Mouse (Mus musculus) retina, embryonic 14.5 days (tissue): ENCODE measurements around the gene Actrt2.

ENCODE experiments used
- DNase-seq: peaks from one replicate; pipeline ENCODE4 v3.0.0-alpha.2; 2015; ENCODE audit warnings: low spot score

Gene Actrt2

DNA sequence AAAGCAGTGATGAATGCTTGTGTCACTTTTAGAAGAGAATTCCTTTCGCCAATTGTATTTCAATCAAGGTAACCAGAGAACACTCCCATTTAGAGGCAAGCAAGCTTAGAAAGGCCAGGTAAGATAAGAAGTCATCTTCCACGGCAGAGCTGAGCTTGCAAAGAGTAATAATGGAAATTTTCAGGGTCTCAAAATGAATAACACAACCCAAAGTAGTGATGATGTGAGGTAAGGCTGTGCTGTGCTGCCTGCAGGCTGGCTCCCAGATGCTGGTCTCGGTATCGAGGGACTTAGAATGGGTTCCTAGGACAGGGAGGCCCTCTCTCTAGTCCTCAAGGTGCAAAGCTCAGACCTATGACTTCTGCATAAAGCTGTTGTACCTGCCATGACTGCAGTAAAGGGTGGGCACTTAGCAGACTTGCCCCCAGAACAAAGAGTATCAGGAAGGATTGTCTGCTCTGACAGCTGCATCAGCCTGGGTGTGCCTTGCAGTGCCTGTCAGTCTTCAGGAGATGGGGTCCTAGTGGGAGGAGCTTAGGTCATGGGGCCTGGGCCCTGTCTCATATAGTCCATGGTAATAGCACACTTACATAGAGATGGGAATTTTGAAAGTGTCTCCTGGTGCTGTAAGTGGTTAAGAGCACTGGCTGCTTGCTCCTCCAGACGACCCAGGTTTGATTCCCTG lies 15.5 kb upstream of the Actrt2 start:
- DNase-seq, result no peak

DNA sequence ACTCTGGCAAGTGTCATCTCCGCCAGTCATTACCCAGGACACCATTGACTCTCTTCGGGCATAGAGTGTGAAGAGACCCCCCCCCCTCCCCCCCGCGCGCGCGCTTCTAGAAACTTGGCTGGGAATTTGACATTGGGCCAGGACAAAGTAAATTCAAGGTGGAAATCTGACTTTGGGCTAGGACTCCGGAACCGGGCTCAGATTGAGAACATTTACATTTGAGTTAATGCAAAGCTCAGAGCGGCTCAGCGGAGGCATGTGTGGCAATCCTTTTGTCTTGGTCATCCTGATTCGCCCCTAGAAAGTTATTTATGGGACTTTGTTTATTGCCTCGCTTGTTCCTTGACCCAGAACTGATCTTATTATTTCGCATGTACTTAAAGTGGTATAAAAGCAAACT lies 14.6 kb upstream of the Actrt2 start:
- DNase-seq, result no peak

DNA sequence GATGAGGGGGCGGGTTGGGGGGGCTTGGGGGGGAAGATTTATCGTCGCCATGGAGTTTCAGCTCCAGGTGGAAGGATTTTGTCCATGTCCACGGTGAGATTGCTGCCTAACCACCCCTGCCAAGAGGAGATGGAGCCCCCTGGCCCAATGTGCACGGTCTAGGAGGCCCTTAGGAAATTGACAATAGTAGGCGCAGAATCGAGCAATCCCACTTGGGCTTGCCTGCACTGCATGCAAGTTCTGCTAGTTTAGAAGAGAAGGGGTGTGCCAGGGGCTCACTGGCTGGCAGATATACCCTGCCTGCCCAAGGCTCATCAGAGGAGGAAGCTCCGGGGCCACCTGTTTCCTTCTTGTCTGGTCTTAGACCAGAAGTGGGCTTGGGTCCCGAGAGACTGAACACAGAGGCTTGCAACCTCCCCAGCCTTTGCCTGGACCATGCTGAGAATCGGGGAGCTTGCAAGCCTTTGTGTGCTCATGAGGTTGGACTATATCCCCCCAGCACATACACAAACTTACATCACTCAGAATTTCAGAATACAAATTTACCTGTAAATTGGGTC lies 7.9 kb upstream of the Actrt2 start:
- DNase-seq, result no peak

DNA sequence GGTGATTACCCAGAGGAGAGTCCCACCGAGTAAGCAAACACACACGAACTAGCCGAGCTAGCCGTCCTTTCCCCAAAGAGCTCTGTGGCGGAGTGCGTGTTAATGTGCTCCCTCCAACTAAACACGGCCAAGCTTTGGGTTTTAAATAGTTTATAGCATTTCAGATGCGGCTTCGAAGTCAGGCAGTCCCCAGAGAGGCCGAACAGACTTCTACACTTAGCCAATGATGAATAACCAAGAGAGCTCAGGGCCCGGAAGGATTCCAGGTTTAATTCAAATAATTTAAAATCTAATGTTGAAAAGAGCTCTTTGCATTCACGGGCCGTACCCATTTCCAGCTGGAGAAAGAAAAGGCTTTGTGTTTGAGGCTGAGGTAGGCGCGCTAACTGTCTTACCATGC lies 7.3 kb upstream of the Actrt2 start:
- no peak for DNase-seq

DNA sequence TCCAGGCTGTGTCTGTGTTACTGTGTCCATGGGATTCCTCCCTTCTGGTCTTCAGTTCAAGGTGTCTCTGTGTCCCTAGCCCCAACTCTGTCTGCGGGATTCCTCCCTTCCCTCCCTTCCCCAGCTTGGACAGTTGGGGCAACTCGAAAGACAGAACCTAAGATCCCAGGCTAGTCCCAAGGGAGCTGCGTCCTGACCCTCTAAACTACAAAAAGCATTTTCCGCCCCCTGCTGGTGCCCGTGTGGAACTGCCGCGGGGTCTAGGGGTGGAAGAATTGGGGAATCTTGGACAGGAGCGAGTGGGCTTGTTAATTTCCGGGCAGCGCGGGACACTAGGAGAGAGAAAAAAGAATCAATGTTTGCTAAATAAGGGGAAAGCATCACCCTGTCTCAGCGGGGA lies 6.9 kb upstream of the Actrt2 start:
- peak; percentile 79 for DNase-seq

DNA sequence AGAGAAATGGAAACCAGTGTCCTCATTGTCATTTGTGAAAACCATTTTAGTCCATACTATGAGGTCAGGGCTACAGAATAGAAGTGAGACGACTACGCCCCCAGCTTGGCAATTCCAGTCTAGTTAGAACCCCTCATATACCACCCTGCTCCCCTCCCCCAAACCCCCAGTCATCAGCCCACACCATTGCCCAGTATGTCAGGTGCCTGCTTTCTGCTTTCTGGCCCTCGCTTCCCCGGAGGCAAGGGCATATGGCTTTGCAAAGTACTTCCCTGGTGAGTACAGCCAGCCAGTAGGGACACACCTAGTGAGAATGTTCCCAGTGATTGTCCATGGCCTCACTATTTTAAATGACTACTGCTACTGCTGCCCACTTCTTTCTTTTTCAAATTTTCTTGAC lies 6.3 kb upstream of the Actrt2 start:
- no peak for DNase-seq

DNA sequence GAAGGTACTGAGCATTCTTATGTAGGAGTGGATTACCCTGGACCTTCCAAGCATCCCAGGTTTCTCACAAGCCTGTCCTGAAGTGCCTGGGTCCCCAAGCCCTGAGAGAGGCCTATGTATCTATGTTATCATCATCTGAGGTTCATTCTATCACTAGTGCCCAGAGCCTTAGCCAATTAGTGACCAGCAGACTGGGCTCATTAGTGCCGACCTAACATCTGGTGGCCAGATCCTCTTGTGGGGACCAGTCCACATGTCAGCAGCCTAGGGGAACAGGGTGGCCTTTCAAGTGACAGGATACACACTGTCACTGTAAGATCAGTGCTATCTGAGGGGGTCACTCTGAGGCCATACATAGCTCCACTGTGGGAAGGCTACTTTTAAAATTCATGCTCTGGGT lies 4.4 kb upstream of the Actrt2 start:
- DNase-seq, result no peak

DNA sequence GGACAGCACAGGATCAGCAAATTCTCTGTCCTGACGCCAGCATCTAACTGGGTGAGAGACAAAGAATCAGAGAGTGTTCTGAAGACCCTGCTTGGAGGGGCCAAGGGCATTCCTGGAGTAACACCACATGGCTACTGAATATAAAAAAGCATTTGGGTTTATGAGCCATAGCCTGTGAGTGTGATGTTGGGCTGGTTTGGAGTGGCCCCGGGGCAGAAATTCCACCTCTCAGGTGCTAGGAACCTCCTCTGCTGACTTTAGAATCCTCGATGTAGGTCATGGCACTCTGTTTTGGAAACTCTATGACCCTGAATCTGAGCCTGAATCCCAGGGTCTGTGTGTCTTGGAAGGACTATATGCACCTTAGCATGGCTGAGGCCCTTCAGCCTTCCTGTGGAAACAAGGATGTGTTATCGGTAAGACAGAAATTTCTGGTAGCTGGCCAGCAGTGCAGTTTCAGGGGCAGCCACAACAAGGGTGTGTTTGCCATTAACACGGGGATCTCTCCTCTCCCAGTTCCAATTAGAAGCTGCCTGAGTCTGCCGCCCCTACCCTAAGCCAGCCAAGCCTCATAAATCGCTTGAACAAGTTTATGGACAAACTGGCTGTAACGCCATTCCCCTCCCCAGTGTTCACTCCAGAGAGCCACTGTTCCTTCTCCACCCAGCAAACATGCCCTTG lies 3.7 kb upstream of the Actrt2 start:
- DNase-seq, result no peak

DNA sequence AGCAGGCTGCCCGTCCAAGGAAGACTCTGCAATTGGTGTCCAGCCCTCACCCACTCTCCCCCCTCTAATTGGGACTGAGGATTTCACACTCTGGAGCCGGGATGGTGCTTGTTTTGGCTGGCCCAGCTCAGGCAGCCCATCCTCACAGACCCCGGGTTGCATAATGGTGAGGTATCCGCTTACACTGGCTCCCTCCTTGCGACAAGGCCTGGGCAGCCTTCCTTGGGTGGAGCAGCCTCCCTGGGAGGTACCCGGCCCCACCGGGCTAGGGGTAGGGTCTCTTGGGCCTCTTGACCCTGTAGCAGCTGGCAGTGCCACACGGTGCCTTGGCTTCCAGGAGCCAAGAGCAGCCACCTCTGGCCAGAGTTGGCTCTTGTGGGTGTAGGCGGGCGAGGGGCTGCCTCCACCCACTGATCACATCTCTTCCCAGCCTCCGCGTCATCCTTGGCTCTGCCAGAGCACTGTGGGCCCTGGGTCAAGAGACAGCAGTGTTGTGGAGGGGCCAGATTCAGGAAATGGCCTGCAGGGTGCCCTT lies 4.9 kb downstream of the Actrt2 start:
- no peak for DNase-seq

DNA sequence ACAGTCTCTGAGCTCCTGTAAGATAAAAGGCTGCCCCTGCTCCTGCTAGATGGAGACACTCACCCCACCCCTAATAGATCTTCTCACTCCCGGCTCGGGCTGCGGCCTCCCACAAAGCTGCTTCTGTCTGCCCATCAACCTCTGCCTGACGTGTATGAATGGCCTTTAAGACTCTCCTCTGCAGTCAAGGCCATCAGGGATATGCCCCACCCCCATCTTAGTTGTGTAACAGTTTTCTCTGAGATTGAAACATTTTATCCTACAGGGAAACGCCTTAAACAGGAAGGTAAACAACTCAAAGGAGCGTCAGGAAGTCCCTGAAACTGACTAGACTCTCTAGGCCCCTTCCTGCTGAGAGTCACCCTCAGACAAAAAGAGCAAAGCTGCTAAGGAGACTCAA lies 6.4 kb downstream of the Actrt2 start:
- DNase-seq, result no peak

DNA sequence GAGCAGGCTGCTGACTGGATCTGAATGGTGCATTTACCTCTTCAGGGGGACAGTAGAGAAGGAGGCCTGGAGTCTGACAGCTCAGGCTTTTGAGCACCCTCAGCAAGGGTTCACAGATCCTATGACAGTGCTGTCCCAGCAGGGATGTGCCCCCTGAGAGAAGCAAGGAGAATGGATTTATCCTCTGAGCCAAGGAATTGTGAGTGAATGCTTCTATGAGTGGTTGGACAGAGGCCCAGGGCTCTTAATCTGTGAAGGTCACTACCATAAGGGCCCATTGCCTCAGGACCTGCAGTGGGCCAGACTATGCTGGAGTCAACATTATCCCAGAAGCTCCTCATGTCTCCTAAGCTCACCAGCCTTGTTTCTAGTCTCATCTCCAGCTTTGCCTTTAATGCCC lies 7.6 kb downstream of the Actrt2 start:
- no peak for DNase-seq

DNA sequence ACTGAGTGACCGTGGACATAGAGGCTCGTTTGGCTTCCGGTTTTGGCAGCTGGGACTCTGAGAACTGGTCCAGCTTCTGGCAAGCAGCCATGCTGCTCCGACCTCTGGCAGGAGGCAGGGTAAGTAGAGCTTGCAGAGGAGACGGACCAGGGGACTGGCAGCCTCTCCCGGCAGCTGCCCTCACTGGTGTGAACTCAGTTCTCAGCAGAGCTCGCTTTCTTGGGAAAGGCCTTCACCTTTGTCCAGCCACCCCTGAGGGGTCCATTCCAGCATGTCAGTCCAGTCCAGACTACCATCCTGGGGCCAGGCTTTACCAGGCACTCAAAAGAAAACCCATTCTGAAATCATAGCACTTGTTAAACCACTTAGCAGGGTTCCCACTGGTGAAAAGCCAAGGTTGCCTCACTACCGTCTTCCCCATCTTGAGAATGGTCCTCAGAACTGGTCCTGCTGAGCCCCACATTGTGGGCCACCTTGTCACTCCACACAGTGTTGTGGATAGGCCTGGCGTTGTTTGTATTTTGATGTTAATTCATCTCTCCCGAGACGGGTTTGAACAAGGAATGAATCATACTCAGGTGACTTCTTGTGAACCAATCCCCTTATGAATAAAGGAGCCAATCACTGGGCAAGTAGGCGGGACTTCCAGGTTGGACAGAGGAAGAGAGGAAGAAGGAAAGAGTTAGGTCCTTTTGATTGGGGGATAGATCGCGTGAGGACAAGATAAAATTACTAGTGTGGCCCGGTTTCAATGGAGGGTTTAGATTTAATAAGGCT lies 12.3 kb downstream of the Actrt2 start:
- DNase-seq, result no peak

DNA sequence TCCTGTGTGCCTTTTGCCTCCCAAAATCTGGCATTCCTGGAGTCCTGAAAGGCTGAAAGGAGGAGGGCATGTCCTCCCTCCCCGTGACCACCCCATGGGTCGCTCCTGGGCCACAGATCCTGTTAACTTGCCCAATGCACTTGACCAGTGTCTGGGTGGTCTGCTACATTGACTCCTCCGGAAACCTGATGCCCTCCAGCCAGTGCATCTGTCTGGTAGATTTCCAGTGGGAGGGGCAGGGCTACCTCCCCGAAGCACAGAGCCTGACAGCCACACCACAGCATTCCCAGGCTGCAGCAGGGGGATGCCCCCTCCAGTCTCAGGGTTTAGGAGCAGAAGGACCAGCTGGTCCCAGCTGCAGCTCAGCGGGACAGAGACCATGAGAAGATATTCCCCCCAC lies 15.2 kb downstream of the Actrt2 start:
- DNase-seq, result peak; percentile 36

DNA sequence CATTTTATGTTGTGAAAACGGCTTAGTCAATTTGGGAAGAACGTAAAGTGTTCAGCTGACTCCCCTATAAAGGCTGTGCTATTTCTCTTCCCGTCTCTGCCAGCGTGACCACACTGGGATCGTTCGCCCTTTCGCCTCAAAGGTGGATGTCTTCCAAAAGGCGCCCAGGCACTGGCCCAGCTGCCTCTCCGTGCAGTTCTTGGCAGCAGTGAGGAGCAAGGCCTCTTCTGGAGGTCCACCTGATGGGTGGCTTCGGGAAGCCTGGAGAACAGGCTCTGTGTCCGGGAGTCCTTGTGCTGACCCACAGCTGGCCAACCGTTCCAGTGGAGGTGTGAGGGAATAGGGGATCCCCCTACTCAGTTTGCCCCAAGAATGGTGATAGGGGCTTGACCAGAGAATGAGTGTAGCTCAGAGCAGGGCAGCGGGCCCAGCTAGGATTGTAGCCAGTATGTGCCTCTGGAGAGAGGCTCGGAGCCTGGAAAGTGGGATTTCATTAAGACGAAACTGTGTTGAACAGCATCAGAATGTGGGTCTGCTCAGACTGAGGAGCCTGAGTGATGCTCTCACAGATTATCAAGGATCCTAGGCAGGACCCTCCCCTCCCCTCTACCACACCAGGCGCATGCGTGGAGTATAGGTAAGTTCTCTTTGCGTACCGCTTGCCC lies 18.5 kb downstream of the Actrt2 start:
- DNase-seq, result no peak

DNA sequence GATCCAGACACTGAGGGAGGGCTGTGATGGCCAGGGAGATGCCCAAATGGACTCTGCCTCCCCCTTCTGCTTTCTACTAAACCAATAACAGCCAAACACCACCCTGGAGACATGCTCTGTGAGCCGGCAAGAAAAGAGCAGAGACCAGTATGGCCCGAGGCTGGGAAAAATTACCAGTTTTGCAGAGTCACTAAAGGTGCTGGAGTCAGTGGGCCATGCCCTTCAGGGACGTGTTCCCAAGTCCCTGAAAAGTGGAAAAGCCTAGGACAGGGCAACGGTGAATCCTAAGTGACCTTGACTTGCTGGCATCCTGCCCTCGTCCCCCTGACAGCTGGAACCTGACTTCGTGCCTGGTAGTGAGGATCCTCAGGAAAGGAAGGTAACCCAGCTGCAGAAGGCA lies 25.2 kb downstream of the Actrt2 start:
- no peak for DNase-seq

DNA sequence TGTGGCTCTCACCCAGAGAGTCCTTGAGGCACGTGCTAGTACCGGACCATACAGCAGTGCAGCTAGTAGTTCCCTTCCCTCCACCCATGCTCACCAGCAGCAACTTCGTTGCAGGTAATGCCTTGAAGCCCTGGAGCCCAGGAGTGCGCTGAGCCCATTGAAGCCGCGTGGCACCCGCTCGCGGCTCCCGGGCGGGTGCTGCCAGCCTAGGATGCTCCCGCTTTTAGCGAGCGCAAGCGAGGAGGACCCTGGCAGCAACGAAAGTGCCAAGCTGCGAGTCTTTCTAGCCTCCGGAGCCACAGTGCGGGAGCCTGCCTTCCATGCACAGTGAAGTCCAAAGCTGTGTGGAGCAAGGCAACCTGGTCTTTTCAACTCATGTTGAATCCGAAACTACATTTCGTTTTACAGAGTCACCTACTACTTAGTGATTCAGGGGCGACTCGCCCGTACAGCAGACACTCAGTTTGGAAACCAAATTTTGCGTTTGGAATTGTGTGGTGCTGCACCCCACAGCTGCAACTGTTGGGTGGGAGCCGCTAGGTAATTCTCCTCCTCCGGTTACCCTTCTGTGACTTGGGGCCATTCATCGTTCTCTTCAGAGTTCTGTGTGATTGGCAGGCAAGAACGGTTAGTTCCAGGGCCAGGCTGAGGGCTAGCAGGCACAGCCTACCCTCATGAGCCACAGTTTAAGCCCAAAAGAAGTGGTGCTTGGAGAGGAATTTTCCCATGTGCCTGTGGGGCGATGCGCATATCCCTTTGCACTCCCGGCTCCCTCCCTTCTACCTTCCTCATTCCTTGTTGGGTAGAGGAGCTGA lies 26.2 kb downstream of the Actrt2 start:
- peak; percentile 42 for DNase-seq

DNA sequence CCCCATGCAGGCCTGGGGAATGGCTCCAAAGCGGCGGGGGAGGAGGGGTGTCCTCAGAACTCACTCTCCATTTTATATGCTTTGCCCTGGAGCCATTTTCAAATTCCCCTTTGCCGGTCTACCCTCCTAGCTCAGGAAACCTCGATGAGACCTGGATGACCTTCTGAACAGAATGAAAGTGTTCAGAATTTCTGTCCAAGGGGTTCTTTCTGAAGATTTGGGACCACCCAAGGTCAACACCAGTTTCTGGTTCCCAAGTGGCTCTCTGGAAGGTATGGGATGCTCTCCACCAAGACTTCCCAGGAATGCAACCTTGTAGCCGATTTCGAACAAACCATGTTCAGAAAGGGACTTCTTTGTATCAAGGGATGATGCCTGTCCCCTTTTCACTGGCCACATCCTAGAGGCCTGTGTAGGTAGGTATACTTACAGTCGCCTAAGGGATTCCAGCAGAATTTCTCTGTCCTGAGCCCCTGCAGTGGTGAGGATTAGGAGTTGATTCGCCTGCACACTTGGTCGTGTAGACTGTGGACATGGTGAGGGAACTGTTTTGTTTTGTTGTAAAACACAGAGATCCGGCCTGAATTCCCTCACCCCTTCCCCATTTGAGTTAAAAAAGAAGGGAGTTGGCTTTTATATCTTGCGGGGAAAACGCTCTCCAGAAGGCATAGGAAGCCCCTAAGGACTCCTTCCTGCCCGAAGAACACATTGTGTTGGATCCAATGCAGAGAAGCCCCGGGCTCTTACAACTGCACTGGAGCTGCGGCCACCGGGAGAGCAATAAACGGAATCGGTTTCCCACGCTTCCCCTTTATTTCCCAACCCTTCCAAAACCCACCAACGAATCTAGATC lies 27.0 kb downstream of the Actrt2 start:
- peak; percentile 23 for DNase-seq

DNA sequence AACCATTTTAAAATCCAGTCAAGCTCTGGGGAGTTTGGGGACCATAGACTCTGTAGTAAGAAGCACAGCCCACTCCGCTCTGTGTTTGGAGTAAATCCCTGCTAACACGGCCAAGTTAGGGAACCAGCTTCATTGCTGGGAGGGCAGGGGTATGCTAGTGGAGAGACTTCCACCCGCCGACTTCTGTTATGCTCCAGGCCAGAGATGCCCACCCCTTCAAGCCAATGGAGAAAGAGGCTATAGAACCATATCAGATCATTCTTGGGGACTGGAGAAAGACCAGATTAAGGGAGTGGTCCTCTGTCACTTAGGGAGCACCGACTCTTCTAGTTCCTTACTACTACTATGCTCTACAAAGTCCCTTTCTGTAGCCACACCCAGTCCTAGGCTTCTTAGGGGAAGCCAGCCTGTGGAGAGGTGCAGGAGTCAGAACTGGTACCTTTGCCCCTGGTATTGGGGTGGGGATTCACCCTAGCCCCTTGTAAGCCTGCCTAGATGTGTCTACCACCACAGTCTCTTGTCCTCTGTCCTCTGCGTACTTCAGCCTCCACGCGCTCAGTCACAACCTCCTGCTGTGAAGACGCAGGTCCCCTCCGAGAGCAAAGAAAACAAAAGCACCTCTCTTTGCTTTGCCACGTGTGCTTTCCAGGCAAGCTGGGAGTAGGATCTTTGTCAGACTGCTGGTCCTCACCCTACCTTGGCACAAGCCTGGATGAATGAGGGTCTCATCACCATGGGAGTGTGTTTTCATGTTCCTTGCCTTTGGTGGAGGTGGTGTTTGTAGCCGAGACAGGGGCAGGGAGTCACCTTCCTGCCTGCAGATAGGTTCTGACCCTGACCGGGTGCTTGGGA lies 27.9 kb downstream of the Actrt2 start:
- no peak for DNase-seq

DNA sequence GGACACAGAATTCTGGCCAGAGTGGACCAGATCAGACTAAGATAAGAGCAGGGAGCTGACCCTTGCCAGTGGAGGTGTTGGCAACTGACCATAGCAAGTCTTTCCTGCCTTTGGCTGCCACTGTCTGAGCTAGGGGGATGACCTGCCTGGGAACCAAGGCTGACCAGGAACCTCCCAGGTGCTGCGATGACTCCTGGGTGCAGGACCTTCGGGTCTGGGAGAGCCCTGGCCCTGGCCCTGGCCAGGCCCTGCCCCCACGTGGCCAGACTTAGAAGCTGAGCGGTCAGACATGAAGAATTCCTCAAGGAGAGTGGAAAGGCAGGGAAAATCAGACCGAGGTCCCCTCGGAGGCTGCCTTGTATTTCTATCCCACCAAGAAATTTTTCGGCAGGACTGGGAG lies 28.5 kb downstream of the Actrt2 start:
- peak; percentile 58 for DNase-seq
